Mouse (Mus musculus): ENCODE data around the gene Mical3. TPM values are rescaled to one million over a fixed set of nuclear protein-coding genes. Genes with fewer than 3 reads are reported as not detected.

The Mical3 gene
- total and polyA plus RNA-seq, 2 experiments from 2014 or later, result 25.0 to 83.4 TPM

- no peak for TF ChIP-seq CTCF (IDR thresholded peaks at IDR 0.05)
- Histone ChIP-seq H3K27ac (ENCODE audit: low read depth, low read length) (no peak overlapping the region), H3K4me2 (ENCODE audit: low read depth, low read length, poor library complexity, severe bottlenecking) (no peak overlapping the region), H3K9ac (replicated peaks; ENCODE audit: low read length, poor library complexity, severe bottlenecking) (no peak overlapping the region), H3K4me1 (ENCODE audit: insufficient read depth, low read length) (no peaks in the 10 kb centered on the region), H3K9me3 (ENCODE audit: low read length) (no peaks in the 10 kb centered on the region), H3K27me3 (ENCODE audit: insufficient read depth, low read length) (no peaks in the 10 kb centered on the region), H3K4me3 (ENCODE audit: low read depth, low read length) (no peak overlapping the region), H3K36me3 (ENCODE audit: insufficient read depth, low read length) (no peaks in the 10 kb centered on the region)
- ATAC-seq (ENCODE audit: low FRiP score) (peak; percentile 31; the same call in 1 of the 2 replicates), DNase-seq (ENCODE audit: low spot score) (no peak)
- WGBS, result 52% methylated on average over 6 of the region's 6 CpGs
These were observed 20.9 kb upstream of the Mical3 start for GRCm38 (mm10) chr6:121151732-121152131.

- no peak for TF ChIP-seq CTCF (IDR thresholded peaks at IDR 0.05)
- 96% methylated on average over 8 of the region's 8 CpGs for WGBS
- ATAC-seq (ENCODE audit: low FRiP score) (no peak), DNase-seq (ENCODE audit: low spot score) (no peak)
- Histone ChIP-seq H3K4me1 (ENCODE audit: insufficient read depth, low read length) (no peaks in the 10 kb centered on the region), H3K4me2 (ENCODE audit: low read depth, low read length, poor library complexity, severe bottlenecking) (no peak overlapping the region), H3K9me3 (ENCODE audit: low read length) (no peaks in the 10 kb centered on the region), H3K36me3 (ENCODE audit: insufficient read depth, low read length) (no peaks in the 10 kb centered on the region), H3K27me3 (ENCODE audit: insufficient read depth, low read length) (no peaks in the 10 kb centered on the region), H3K27ac (ENCODE audit: low read depth, low read length) (no peak overlapping the region), H3K4me3 (ENCODE audit: low read depth, low read length) (no peak overlapping the region), H3K9ac (replicated peaks; ENCODE audit: low read length, poor library complexity, severe bottlenecking) (no peak overlapping the region)
These were observed 19.3 kb upstream of the Mical3 start for GRCm38 (mm10) chr6:121150126-121150525.

GRCm38 (mm10) chr6:121149420-121149819 is 18.6 kb upstream of the Mical3 start:
- Histone ChIP-seq H3K9ac (replicated peaks; ENCODE audit: low read length, poor library complexity, severe bottlenecking) (no peak overlapping the region), H3K27me3 (ENCODE audit: insufficient read depth, low read length) (no peaks in the 10 kb centered on the region), H3K36me3 (ENCODE audit: insufficient read depth, low read length) (no peaks in the 10 kb centered on the region), H3K9me3 (ENCODE audit: low read length) (no peaks in the 10 kb centered on the region), H3K27ac (ENCODE audit: low read depth, low read length) (no peak overlapping the region), H3K4me1 (ENCODE audit: insufficient read depth, low read length) (no peaks in the 10 kb centered on the region), H3K4me3 (ENCODE audit: low read depth, low read length) (no peak overlapping the region), H3K4me2 (ENCODE audit: low read depth, low read length, poor library complexity, severe bottlenecking) (no peak overlapping the region)
- 78% methylated on average over 3 of the region's 3 CpGs for WGBS
- TF ChIP-seq CTCF (IDR thresholded peaks at IDR 0.05), result no peak
- DNase-seq (ENCODE audit: low spot score), result no peak
- no peak for ATAC-seq (ENCODE audit: low FRiP score)

GRCm38 (mm10) chr6:121148360-121148759 is 17.6 kb upstream of the Mical3 start:
- no peaks in the 10 kb centered on the region for H3K4me1 ChIP-seq (ENCODE audit: insufficient read depth, low read length)
- WGBS, result 60% methylated on average over 3 of the region's 3 CpGs
- no peak overlapping the region for H3K9ac ChIP-seq (replicated peaks; ENCODE audit: low read length, poor library complexity, severe bottlenecking)
- no peaks in the 10 kb centered on the region for H3K9me3 ChIP-seq (ENCODE audit: low read length)
- no peak overlapping the region for H3K27ac ChIP-seq (ENCODE audit: low read depth, low read length)
- no peak overlapping the region for H3K4me2 ChIP-seq (ENCODE audit: low read depth, low read length, poor library complexity, severe bottlenecking)
- H3K4me3 ChIP-seq (ENCODE audit: low read depth, low read length), result no peak overlapping the region
- ATAC-seq (ENCODE audit: low FRiP score) (no peak), DNase-seq (ENCODE audit: low spot score) (no peak)
- TF ChIP-seq CTCF (IDR thresholded peaks at IDR 0.05), result no peak
- no peaks in the 10 kb centered on the region for H3K27me3 ChIP-seq (ENCODE audit: insufficient read depth, low read length)
- no peaks in the 10 kb centered on the region for H3K36me3 ChIP-seq (ENCODE audit: insufficient read depth, low read length)

- Histone ChIP-seq H3K4me1 (ENCODE audit: insufficient read depth, low read length) (no peaks in the 10 kb centered on the region), H3K4me3 (ENCODE audit: low read depth, low read length) (no peak overlapping the region), H3K9me3 (ENCODE audit: low read length) (no peaks in the 10 kb centered on the region), H3K27ac (ENCODE audit: low read depth, low read length) (no peak overlapping the region), H3K36me3 (ENCODE audit: insufficient read depth, low read length) (no peaks in the 10 kb centered on the region), H3K9ac (replicated peaks; ENCODE audit: low read length, poor library complexity, severe bottlenecking) (no peak overlapping the region), H3K4me2 (ENCODE audit: low read depth, low read length, poor library complexity, severe bottlenecking) (no peak overlapping the region), H3K27me3 (ENCODE audit: insufficient read depth, low read length) (no peaks in the 10 kb centered on the region)
- DNase-seq (ENCODE audit: low spot score) (no peak), ATAC-seq (ENCODE audit: low FRiP score) (no peak)
- TF ChIP-seq CTCF (IDR thresholded peaks at IDR 0.05), result no peak
- 58% methylated on average over 4 of the region's 4 CpGs for WGBS
These were observed 16.0 kb upstream of the Mical3 start for GRCm38 (mm10) chr6:121146798-121147197.

- ATAC-seq (ENCODE audit: low FRiP score), result no peak
- H3K27me3 ChIP-seq (ENCODE audit: insufficient read depth, low read length), result no peaks in the 10 kb centered on the region
- DNase-seq (ENCODE audit: low spot score), result no peak
- no peak for TF ChIP-seq CTCF (IDR thresholded peaks at IDR 0.05)
- H3K4me3 ChIP-seq (ENCODE audit: low read depth, low read length), result no peak overlapping the region
- H3K9ac ChIP-seq (replicated peaks; ENCODE audit: low read length, poor library complexity, severe bottlenecking), result no peak overlapping the region
- no peaks in the 10 kb centered on the region for H3K9me3 ChIP-seq (ENCODE audit: low read length)
- no peak overlapping the region for H3K4me2 ChIP-seq (ENCODE audit: low read depth, low read length, poor library complexity, severe bottlenecking)
- 41% methylated on average over 8 of the region's 8 CpGs for WGBS
- H3K4me1 ChIP-seq (ENCODE audit: insufficient read depth, low read length), result no peaks in the 10 kb centered on the region
- H3K27ac ChIP-seq (ENCODE audit: low read depth, low read length), result no peak overlapping the region
- H3K36me3 ChIP-seq (ENCODE audit: insufficient read depth, low read length), result no peaks in the 10 kb centered on the region
These were observed 15.1 kb upstream of the Mical3 start for GRCm38 (mm10) chr6:121145906-121146305.
